Mouse (Mus musculus) liver, adult 2 months (tissue): Measurements from ENCODE around the gene Nfkbib.

ENCODE experiments used
- CTCF ChIP-seq: fragments of 200-500 bp; IDR thresholded peaks from 2 replicates; pipeline ENCODE4 v1.5.1; 2011; ENCODE audit warnings: low read depth, low read length, control low read depth
- POLR2A ChIP-seq: fragments of 200-500 bp; IDR thresholded peaks from 2 replicates; pipeline ENCODE4 v1.6.1; 2011; ENCODE audit warnings: low read length, control low read depth; ENCODE audit not compliant: insufficient read depth; ENCODE audit errors: extremely low read depth

GRCm38 (mm10) chr7:28788307-28789195 is 21.2 kb upstream of the Nfkbib start, which contains the start of gene Rinl:
- TF ChIP-seq POLR2A (no peak), CTCF (no peak)
